Mouse (Mus musculus) mature B cell (primary cell): Measurements from ENCODE around the gene Pex14.

Experiments used
- in situ Hi-C: fragments of 300-500 bp; cut with MboI; formaldehyde crosslinking; loops from 2 replicates; pipeline ENCODE4 v1.14.3; 2019

The Pex14 gene

DNA sequence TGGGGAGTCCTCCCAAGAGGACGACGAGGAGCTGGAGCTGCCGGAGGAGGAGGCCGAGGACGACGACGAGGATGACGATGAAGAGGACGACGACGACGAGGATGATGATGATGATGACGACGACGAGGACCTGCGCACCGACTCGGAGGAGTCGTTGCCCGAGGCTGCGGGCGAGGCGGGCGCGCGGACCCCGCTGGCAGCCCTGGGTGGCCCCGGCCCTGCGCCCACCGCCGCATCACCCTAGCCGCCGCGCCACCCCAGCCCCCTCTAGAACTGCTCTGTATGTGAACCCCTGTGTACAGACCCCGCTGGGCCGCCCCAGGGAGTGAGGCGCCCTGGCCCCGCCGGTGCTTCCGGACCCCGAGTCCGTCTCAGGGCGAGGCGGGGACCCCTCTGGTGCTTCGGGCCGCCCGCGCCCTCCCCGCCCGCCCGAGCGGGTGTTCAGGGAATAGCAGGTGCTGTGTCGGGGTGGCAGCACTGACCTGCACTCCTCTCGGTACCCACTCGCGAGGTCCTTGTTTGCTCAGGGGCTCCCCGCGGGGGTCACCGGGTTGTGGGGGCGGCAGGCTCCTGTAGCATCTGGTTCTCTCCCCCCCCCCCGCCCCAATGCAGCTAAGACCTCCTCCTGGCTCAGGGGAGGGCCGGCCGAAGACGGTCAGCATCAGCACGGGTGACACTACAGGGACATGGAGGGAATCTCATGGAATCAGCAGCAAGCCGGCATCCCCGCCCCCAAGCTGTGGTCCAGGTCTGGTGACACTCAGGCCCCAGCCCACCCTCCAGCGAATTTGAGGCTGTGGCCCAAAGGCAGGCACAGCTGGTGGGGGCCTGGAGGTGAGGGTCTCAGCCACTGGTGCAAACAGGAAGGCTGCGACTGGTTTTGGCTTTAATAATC, 147.1 kb downstream of the Pex14 start:
- in situ Hi-C loops, result no loop called here

DNA sequence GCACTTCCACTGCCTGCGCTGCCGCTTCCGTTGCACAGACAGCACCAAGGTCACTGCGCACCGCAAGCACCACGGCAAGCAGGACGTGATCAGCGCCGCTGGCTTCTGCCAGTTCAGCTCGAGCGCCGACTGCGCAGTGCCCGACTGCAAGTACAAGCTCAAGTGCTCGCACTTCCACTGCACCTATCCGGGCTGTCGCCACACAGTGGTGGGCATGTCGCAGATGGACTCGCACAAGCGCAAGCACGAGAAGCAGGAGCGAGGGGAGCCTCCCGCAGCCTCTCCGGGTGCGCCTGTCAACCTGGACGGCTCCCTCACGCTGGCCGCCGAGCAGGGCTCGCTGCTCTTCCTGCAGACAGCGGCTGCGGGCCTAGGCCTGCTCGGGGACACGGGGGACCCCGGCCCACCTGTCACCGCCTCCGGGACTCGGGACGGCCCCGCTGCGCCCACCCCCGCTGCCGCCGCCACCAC, 147.8 kb downstream of the Pex14 start:
- in situ Hi-C loops, result no loop called here

DNA sequence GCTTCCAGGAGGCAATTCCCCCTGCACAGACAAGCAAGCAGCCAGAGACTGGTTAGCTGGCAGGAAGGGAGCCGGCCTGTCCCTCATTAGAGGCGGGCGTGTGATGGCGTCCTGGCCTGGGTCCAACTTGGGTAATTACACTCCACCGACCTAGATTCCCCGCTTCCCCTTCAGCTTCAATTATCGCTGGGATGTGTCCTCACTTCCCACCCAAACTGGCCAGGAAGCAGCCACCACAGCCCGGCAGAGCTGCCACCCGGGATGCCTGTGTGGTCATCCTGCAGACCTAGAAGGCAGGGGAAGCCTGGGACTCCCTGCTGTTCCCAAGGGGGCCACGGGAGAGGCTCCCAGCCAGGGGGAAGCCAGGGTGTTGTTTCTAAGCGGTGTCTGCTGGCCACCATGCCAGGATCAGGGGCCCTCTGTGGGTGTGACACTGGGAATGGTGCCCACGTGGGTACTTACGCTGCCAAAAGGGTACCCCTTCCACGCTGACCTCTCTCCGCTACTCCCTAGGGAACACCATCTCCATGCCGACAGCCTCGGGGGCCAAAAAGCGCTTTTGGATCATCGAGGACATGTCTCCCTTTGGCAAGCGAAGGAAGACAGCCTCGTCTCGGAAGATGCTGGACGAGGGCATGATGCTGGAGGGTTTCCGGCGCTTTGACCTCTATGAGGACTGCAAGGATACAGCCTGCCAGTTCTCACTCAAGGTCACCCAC, 148.6 kb downstream of the Pex14 start:
- in situ Hi-C loops, result no loop called here

DNA sequence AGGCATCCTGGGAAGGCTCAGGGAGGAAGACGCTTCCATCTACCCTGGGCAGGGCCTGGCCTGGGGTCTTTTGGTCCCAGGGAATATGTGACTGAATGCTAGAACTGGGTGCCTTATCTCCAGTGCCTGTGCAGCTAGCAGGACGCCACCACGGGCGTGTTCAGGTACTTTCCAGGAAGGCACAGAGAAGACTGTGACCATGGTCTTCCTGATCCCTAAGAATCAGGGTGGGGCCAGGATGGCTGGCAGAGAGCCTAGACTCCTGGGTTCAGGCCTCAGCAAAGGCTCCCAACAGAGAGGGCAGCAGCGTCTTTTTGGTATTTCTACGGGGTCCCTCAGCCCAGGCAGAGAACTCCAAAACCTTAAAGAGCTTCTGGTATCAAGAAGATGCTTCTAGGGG, 149.2 kb downstream of the Pex14 start:
- in situ Hi-C loops, result no loop called here

DNA sequence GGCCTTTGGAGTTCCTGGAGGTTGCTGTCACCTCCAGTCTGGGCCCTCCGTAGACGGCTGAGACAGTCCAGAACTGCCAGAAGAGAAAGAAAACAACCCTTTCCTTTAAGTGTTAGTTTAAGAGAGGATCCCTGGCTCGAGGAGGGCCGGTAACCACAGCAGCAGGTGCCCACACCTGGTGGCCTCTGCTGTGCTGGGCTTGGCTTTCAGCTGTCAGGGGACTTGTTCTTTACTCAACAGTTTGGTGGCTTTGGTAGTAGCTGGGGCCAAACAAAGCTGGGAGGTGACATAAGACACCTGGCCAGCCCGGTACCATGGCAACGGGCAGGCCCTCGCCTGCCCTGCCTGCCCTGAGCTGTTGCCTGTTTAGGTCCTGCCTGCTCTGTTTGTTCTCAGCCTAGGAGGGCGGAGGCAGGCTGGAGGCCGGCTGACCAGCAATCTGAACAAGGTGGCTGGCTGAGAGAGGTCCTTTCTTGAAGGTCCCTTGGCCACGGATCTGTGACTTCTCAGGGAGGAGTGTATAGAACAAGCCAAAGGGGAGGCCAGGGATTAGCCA, 151.8 kb downstream of the Pex14 start:
- in situ Hi-C loops, result no loop called here

DNA sequence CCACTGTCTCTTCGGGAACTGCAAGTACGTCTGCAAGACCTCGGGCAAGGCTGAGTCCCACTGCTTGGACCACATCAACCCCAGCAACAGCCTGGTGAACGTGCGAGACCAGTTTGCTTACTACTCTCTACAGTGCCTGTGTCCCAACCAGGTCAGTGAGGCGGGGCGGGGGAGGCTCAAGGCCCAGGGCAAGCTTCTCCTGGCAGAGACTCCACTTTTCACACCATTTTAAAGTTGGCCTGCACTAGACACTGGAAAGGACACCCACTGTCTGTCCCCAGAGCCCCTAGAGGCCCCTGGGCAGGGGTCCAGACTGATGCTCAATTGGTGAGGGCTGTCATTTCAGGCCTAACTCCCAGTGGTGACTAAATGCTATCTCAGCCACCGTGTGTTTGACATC, 153.6 kb downstream of the Pex14 start:
- in situ Hi-C loops, result no loop called here

DNA sequence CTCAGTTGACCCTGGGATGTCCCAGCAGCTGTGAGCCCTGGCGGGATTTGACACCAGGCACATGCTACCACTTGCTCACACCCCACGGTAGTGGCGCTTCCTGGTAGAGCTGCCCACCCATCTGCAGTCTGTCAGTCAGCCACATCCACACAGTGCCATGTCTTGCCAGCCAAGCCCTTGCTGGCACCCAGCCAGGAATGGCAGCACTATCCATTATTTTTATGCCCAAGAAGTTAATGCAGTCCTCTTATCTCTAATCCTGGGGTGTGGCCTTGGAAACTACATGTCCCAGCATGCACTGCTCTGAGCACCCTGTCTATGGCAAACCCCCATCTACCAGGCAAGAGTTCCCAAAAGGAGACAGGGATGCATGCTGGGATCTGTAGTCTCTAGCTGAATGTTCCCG, 154.2 kb downstream of the Pex14 start:
- in situ Hi-C loops, result no loop called here

DNA sequence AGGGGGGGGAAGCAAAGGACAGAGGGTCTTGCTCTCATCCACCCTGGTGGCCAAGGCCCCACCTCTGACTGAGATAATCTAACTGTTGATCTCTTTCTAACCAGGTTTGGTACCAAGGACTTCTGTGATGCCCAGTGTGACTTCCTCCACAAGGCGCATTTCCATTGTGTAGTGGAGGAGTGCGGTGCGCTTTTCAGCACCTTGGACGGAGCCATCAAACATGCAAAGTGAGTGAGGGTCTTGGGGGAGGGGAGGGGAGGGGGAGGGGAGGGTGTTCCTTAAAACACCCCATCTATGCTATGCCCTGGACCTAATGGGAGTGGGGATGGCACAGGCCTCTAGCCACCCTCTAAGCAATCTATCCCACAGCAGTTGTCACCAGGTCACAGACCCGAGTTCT, 156.6 kb downstream of the Pex14 start:
- in situ Hi-C loops, result no loop called here

DNA sequence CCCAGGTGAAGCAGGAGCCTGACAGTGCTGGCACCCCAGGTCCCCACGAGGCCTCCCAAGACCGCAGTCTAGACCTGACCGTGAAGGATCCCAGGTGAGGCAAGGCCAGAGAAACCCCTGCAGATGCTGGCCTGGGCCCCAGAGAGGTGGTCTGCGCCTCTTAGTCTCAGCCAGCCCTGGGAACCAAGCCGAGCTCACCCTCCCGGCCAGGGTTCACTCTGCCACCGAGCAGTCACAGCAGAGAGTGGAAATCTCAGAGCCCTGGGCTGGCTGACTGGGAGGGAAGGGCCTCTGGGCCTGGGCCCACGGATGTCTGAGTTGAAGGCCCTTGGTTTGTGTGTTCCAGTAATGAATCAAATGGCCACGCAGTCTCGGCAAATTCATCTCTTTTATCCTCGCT, 158.4 kb downstream of the Pex14 start:
- in situ Hi-C loops, result no loop called here

DNA sequence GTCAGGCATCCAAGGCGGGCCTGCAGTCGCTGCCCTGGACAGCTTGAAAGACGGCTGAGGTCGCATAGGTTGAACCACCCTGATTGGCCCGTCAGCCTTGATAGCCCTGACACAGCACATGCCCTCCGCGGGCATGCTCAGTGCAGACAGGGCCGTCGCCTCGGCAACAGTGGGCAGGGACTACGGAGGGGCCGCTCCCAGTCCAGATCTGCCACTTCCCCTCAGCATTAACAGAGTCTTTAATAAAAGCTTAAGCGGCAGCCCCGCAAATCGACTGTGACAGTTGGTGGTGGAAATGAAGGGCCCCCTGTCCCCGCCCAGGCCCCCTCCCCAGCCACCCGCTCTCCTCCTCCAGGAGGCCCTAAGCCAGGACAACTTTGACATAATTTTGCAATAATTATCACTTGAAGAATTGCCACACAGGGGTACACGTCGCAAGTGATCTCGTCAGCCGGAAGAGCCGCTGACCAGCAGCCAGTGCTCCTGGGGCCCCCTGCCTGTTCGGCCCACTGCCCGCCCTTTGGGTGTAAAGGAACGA, 158.9 kb downstream of the Pex14 start:
- in situ Hi-C loops, result no loop called here

DNA sequence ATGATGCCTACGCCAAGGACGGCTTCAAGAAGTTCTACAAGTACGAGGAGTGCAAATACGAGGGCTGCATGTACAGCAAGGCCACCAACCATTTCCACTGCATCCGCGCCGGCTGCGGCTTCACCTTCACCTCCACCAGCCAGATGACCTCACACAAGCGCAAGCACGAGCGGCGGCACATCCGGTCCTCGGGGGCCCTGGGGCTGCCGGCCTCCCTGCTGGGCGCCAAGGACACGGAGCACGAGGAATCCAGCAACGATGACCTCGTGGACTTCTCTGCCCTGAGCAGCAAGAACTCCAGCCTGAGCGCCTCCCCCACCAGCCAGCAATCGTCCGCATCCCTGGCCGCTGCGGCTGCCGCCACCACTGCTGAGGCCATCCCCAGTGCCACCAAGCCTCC, 161.1 kb downstream of the Pex14 start:
- in situ Hi-C loops, result no loop called here

DNA sequence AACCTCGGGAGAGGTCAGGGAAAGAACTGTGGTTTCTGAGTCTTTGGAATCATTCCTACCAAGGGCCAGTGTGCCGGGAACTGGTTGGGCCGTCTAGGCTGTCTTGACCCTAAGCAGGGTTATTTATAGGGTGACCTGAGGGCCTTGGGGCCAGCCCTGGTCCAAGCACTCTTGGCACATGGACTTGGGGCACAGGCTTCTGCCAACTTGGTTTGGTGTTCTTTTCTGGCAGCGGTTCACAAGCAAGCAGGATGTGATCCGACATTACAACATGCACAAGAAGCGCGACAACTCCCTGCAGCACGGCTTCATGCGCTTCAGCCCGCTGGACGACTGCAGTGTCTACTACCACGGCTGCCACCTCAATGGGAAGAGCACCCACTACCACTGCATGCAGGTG, 162.9 kb downstream of the Pex14 start:
- in situ Hi-C loops, result no loop called here

DNA sequence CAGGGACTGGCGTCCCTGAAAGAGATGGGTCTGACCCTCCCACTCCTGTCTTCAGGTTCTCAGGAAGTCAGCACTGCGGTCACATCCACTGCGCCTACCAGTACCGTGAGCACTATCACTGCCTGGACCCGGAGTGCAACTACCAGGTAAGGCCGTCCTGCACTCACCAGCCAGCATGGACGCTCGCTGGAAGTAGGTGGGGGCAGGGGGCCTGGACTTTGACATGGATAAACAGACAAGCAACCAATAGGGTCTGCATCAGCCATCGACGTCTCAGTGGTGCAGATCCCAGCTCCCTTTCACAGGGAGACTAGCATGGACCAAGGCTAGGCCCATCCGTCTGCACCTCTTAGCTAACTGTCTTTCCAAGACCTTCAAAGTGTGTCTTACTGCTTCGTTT, 163.6 kb downstream of the Pex14 start:
- in situ Hi-C loops, result no loop called here

DNA sequence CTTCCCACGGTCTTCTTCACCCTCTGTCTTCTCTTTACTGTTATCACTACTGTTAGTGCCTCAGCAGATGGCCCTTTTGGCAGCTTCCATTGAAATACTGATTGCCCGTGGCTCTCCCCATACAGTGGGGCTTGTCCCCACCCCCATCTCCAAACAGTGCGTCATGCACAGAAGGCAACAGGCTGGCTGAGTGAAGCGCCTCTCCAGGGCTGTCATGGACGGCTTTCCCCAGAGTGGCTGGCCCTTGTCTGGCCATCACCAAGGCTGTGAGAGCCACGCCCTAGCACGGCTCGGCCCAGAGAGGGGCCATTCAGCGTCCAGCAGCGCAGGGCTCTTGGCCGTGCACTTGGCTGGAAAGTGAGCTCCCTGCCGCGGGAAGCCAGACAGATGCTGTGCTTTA, 164.5 kb downstream of the Pex14 start:
- in situ Hi-C loops, result no loop called here

DNA sequence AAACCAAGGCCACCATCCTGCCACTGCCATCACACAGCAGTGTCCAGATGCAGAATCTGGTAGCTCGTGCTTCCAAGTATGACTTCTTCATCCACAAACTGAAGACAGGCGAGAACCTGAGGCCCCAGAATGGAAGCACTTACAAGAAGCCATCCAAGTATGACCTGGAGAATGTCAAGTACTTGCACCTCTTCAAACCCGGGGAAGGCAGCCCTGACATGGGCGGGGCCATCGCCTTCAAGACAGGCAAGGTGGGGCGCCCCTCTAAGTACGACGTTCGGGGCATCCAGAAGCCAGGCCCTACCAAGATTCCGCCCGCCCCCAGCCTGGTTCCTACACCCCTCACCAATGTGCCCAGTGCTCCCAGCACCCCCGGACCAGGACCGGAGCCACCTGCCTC, 166.6 kb downstream of the Pex14 start:
- in situ Hi-C loops, result no loop called here

DNA sequence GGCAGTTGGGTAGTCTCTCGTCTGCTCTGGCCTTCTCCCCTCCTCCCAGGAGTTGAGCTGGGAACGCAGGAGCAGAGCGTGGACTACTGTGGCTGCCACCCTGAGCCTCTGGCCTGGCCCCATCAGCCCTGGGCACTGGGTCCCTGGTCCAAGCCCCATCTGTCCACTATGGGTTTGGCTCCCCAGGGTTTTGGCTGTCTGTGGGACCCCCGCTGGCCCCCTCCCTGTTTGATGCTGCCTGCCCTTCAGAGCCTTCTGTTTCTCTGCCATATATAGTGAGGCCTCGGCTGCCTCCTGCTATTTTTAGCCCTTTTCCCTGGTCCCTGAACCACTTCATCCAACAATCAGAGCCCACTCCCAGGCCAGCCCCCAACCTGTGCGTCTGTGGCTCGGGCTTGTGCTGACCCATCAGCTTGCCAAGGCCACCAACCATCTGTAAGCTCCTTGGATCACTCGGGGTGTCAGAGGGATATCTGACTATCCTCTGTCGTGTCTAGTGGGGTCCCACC, 168.9 kb downstream of the Pex14 start:
- in situ Hi-C loops, result no loop called here

DNA sequence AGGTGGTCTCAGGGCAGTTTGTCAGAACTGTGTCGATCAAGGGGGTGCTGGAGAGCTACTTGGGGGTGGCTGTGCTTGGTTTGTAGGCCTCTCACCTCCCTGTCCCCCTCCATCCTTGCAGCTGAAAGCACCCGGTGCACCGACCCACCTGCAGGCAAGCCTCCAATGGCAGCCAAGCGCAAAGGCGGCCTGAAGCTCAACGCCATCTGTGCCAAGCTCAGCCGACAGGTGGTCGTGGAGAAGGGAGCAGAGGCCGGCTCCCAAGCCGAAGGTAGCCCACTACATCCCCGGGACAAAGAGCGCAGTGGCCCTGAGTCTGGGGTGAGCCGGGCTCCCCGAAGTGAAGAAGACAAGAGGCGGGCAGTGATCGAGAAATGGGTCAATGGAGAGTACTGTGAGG, 170.8 kb downstream of the Pex14 start:
- in situ Hi-C loops, result no loop called here

DNA sequence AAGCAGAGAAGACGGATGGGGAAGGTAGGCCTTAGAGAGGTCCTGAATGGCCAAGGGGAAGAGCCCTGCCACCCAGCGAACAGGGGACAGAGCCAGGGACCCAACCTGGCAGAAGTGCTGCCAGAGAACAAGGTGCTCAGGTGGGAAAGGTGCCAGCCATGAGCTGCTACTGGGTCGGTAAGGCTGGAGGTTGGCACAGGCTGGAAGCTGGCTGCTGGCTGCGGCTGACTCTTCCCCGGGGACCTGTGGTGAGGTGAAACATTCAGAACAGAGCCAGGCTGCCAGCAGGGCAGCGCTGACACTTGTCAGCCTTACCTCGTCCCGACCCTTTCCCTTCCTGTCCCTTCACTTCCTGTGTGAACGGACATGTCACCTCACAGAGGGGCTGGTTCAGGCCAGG, 171.4 kb downstream of the Pex14 start:
- in situ Hi-C loops, result no loop called here

DNA sequence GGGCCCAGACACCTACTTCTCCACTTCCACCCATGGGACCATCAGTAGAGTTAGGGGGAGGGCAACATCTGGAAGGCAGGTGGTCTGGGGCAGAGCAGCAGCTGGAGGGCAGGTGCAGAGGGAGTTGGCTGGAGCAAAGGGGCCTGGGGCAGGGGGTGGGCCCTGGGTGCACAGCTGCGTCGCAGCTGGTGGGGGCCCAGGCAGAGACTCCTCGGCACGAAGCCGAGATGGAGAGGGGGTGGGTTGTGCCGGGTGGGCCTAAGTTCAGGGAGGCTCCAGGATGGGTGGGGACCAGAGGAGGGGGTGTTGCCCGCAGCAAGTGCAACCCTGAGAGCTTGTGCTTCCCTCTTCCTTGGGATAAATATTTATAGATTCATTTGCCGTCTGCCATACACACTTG, 173.2 kb downstream of the Pex14 start:
- in situ Hi-C loops, result no loop called here

DNA sequence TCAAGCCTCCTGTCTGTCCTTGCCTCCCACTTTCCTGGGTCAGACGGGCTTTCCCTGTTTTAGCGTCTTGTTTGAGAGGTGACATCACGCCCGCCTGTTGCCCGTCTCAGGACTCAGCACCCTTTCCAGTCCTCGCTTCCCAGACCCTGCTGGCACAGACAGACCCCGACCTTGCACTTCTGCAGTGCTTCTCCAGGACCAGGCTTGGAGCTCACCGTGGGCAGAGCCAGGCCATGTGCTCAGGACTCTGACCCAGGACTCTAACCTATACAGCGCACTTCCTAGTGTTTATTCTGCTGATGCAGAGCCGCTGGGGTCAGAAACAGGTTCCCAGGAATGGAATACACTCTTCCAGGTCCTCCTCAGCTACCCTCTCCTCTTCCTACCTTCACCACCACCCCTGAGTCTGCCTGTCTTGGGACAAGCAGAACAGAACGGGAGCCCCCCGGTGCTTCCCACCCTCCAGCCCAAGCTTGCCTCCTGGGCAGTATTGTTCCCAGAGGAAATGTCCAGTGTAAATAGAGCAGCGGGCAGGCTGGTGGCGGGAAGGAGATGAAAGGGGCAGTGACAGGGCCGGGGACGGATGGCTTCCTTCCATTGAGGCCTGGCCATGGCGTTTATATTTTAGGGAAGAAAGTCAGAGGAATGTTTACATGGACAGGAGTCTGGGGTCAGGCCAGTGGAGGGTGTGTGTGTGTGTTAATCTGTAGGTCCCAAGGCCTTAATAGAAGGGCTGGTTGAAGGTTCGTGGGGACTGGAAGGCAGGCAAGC, 173.9 kb downstream of the Pex14 start:
- in situ Hi-C loops, result no loop called here

DNA sequence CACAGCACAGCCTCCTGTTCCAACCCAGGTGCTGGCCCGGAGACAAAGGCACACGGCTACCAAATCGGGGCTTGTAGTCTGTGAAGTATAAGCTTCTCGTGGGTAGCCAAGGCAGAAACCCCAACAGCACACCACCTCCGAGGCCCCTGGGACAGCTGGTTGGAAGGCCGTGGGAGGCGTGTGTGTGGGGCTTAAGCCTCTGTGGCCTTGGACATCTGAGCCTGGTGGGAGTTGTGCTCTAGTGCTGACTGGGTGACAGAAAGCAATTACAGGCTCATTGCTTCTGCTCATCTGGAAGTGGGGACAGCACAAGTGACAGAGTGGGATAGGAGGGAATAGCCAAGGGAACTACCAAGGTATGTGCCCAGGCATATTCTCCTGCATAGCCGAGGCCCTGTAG, 175.7 kb downstream of the Pex14 start:
- in situ Hi-C loops, result no loop called here

DNA sequence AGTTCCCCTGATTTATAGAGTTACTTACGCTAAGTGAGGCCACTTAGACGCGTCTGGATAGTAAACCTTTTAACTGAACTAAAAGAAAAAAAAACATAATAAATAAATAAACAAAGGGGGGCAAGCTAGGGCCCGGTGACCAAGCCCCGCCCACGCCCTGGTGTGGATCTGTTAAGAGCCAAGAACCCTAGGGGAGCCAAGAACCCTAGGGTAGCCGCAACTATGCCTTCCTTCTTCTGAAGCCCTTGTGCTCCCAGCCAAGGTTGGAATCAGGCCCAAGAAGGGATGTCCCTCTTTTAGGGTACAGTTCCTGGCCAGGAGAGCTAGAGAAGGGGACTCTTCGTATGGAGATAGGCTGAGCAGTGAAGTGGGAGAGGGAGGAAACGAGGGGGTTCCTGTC, 176.3 kb downstream of the Pex14 start:
- in situ Hi-C loops, result no loop called here
